Mouse (Mus musculus): Measurements from ENCODE around the gene Ipp.

- no peak for TF ChIP-seq POLR2A (IDR thresholded peaks at IDR 0.05; ENCODE audit: borderline replicate concordance, insufficient read depth, low read length)
- TF ChIP-seq CTCF (IDR thresholded peaks at IDR 0.05; ENCODE audit: borderline replicate concordance, insufficient read depth, low read depth, low read length) = no peak
Observed at GRCm38 (mm10) chr4:116506886-116507424, 394 bp upstream of the Ipp start.

Data from cerebellum, adult 2 months (tissue).